Mouse (Mus musculus) ES-Bruce4 (cell line): ENCODE results near the gene Olfml1.

Experiments
- CTCF ChIP-seq: IDR thresholded peaks from one replicate; pipeline ENCODE4 v1.8.1; 2011; ENCODE audit warnings: low read depth, low read length
- POLR2A ChIP-seq: IDR thresholded peaks from one replicate; pipeline ENCODE4 v1.8.1; 2011; ENCODE audit warnings: low read length; ENCODE audit not compliant: insufficient read depth

GRCm38 (mm10) chr7:107637398-107637797 lies 70.2 kb downstream of the Olfml1 start:
- TF ChIP-seq CTCF (no peak), POLR2A (no peak)
